Mouse (Mus musculus): ENCODE data around the gene Slk.
A peak's percentile ranks its signal among the peaks of the same experiment; 100 is the strongest.

Gene Slk

GRCm38 (mm10) chr19:47653173-47653572, 73.7 kb downstream of the Slk start:
- peak in 1 of 2 experiments; percentile 29 for DNase-seq

- peak in 1 of 2 experiments; percentile 41 for DNase-seq
Measured at GRCm38 (mm10) chr19:47654896-47655295, 75.4 kb downstream of the Slk start.

- DNase-seq: peak; percentile 40 to 52
Measured at GRCm38 (mm10) chr19:47658914-47659535, 79.5 kb downstream of the Slk start.

GRCm38 (mm10) chr19:47659765-47660408, 80.4 kb downstream of the Slk start:
- peak in 1 of 2 experiments; percentile 18 for DNase-seq

GRCm38 (mm10) chr19:47667601-47668000, 88.1 kb downstream of the Slk start:
- DNase-seq: no peak

- no peak for DNase-seq
Measured at GRCm38 (mm10) chr19:47668399-47668798, 88.9 kb downstream of the Slk start.

- peak; percentile 47 to 75 for DNase-seq
Measured at GRCm38 (mm10) chr19:47674419-47674818, 94.9 kb downstream of the Slk start.

- DNase-seq: no peak
Measured at GRCm38 (mm10) chr19:47678675-47679074, 99.2 kb downstream of the Slk start.

GRCm38 (mm10) chr19:47689592-47689991, 110.1 kb downstream of the Slk start:
- no peak for DNase-seq

- DNase-seq: no peak
Measured at GRCm38 (mm10) chr19:47691994-47692393, 112.5 kb downstream of the Slk start, which contains the start of gene Col17a1. TSS of gene Col17a1 (minus strand) at chr19:47692094.
